Mouse (Mus musculus) hindbrain, embryonic 11.5 days (tissue): ENCODE results near the gene Gm17359. TPM values are rescaled to one million over a fixed set of nuclear protein-coding genes. Genes with fewer than 3 reads are reported as not detected.
A peak's percentile ranks its signal among the peaks of the same experiment; 100 is the strongest.

ENCODE experiments used
- ATAC-seq: fragments of 200-750 bp; cut with Nextera tagmentation; 2 replicates; pipeline ENCODE4 v1.8.0; 2017; ENCODE audit warnings: mild to moderate bottlenecking, moderate TSS enrichment, moderate library complexity; ENCODE audit not compliant: low FRiP score
- DNase-seq: peaks from one replicate; pipeline ENCODE4 v3.0.0-alpha.2; 2015; ENCODE audit warnings: low spot score
- H3K27ac ChIP-seq: fragments of 300-500 bp; sonication (generic); 2 replicates; pipeline ENCODE4 v1.5.1; 2014; ENCODE audit warnings: mild to moderate bottlenecking, low read depth, low read length
- H3K27me3 ChIP-seq: fragments of 300-500 bp; sonication (generic); 2 replicates; pipeline ENCODE4 v1.6.1; 2014; ENCODE audit warnings: mild to moderate bottlenecking, low read length, moderate library complexity, mixed read lengths; ENCODE audit not compliant: control insufficient read depth, insufficient read depth
- H3K36me3 ChIP-seq: fragments of 300-500 bp; sonication (generic); 2 replicates; pipeline ENCODE4 v1.6.1; 2014; ENCODE audit warnings: mild to moderate bottlenecking, low read length, moderate library complexity, mixed read lengths; ENCODE audit not compliant: control insufficient read depth, insufficient read depth
- H3K4me1 ChIP-seq: fragments of 300-500 bp; sonication (generic); replicated peaks from 2 replicates; pipeline ENCODE4 v1.6.1; 2014; ENCODE audit warnings: low read length, mixed read lengths; ENCODE audit not compliant: control insufficient read depth, insufficient read depth
- H3K4me2 ChIP-seq: fragments of 300-500 bp; sonication (generic); replicated peaks from 2 replicates; pipeline ENCODE4 v1.6.1; 2014; ENCODE audit warnings: mild to moderate bottlenecking, low read depth, low read length
- H3K4me3 ChIP-seq: fragments of 300-500 bp; sonication (generic); 2 replicates; pipeline ENCODE4 v1.5.1; 2014; ENCODE audit warnings: low read depth, low read length
- H3K9ac ChIP-seq: fragments of 300-500 bp; sonication (generic); 2 replicates; pipeline ENCODE4 v1.6.1; 2014; ENCODE audit warnings: low read depth, low read length
- H3K9me3 ChIP-seq: fragments of 300-500 bp; sonication (generic); 2 replicates; pipeline ENCODE4 v1.6.1; 2016; ENCODE audit warnings: low read length; ENCODE audit not compliant: control insufficient read depth
- WGBS: fragments of 180-500 bp; shearing (Covaris S2); extraction: QIAGEN DNeasy Blood & Tissue Kit; methylation state at CpG from one replicate; pipeline ENCODE4 v1.1.7; 2014; 5-methylcytosine and 5-hydroxymethylcytosine counted together
- polyA plus RNA-seq: library from polyadenylated mRNA; unstranded; fragments of >200 nt; fragmentation: Nextera tagmentation; extraction: Ambion mirVana; gene quantifications from 2 replicates; pipeline ENCODE4 v1.2.1, GENCODE M21; 2014

Gm17359 gene
- polyA plus RNA-seq = not detected in 2 replicates

DNA sequence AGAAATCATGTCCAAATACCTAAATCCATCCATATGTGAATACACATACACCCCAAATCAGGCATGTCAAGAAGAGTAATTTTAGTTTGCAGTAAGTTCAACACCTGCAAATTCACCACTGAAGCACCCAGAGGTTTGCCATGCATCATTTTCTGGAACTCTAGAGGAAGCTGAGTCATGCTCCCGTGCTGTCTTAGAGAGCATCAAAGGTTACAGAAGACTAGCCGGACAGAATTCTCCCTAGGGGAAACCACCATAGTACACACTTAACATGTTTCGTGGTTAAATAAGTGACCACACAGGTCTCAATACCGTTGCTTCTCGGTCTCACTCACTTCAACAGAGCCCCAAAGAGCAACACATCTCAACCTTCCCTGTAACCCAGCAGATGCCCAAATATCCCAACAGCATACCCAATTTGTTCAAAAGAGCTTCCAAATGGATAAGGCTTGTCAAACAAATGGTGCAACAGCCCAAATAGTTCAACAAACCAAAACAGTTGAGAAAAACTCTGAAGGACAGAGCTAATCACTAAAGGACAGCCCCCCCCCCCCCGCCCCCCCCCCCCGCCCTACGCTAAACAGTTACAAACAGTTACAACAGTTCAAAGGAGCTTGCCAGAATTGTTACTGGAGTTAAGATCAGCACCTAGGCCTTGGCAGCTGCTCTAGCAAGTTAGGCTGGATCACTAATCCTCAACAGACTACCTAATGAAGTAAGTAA, at the start of gene Gm17359:
TSS of gene Gm17359 (plus strand) at position 618 of the 723 bp plus-strand sequence.
- H3K9ac ChIP-seq = no peak within 1 kb of the TSS
- 76% methylated on average over 8 of the region's 8 CpGs for WGBS
- ATAC-seq = no peak
- no peaks in the 10 kb centered on the region for H3K36me3 ChIP-seq
- H3K27me3 ChIP-seq = no peaks in the 10 kb centered on the region
- no peak for DNase-seq
- no peaks in the 10 kb centered on the region for H3K9me3 ChIP-seq
- H3K4me1 ChIP-seq = no peaks in the 10 kb centered on the region
- no peak within 1 kb of the TSS for H3K4me3 ChIP-seq
- H3K4me2 ChIP-seq = no peak within 1 kb of the TSS
- H3K27ac ChIP-seq = no peak within 1 kb of the TSS

DNA sequence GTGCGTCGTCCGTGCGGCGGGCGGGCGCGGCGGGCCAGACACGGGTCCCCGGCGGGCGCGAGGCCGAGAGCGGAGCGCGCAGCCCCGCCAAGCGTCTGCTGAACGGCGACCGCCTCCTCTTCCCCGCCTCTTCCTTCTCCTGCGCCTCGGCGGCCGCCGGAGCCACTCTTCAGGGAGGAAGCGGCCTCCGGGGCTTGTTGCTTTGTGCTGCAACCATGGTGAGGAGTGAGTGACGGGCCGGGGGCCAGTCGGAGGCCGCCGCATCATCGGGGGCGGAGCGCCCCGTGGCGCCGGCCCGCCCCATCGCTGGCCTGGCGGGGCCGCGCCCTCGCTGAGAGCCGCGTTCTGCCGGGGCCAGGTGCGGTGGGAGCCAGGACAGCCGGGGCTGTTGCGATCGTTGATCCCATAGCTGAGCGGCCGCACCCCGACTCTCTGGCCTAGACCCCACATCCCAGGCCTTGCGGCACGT, 49.3 kb upstream of the Gm17359 start:
- WGBS = 0% methylated on average over 34 of the region's 60 CpGs
- peaks cover 2% of the 10 kb centered on the region for H3K4me1 ChIP-seq
- H3K27ac ChIP-seq = peak overlapping the region; percentile 96
- peak overlapping the region; percentile 89 for H3K4me3 ChIP-seq
- H3K9ac ChIP-seq = peak overlapping the region; percentile 90
- H3K9me3 ChIP-seq = no peaks in the 10 kb centered on the region
- H3K36me3 ChIP-seq = no peaks in the 10 kb centered on the region
- ATAC-seq = peak; percentile 99
- H3K4me2 ChIP-seq = peak overlapping the region; percentile 75
- peaks cover 2% of the 10 kb centered on the region; the same call in 1 of the 2 replicates for H3K27me3 ChIP-seq
- peak; percentile 94 for DNase-seq

- H3K36me3 ChIP-seq = no peaks in the 10 kb centered on the region
- peak overlapping the region; percentile 75 for H3K4me2 ChIP-seq
- peaks cover 2% of the 10 kb centered on the region for H3K4me1 ChIP-seq
- WGBS = 19% methylated on average over 17 of the region's 17 CpGs
- peak overlapping the region; percentile 89 for H3K4me3 ChIP-seq
- ATAC-seq (no peak), DNase-seq (no peak)
- no peak overlapping the region for H3K27ac ChIP-seq
- H3K9me3 ChIP-seq = no peaks in the 10 kb centered on the region
- H3K27me3 ChIP-seq = peaks cover 2% of the 10 kb centered on the region; the same call in 1 of the 2 replicates
- peak overlapping the region; percentile 90 for H3K9ac ChIP-seq
Measured at GRCm38 (mm10) chr3:79287699-79288458, 48.6 kb upstream of the Gm17359 start.

- no peak overlapping the region for H3K4me2 ChIP-seq
- H3K36me3 ChIP-seq = no peaks in the 10 kb centered on the region
- peaks cover 2% of the 10 kb centered on the region; the same call in 1 of the 2 replicates for H3K4me1 ChIP-seq
- H3K9me3 ChIP-seq = no peaks in the 10 kb centered on the region
- H3K27me3 ChIP-seq = peaks cover 2% of the 10 kb centered on the region; the same call in 1 of the 2 replicates
- no peak for ATAC-seq
- DNase-seq = no peak
- H3K4me3 ChIP-seq = no peak overlapping the region
- H3K27ac ChIP-seq = no peak overlapping the region
- 74% methylated on average over 3 of the region's 3 CpGs for WGBS
- no peak overlapping the region for H3K9ac ChIP-seq
Measured at GRCm38 (mm10) chr3:79289050-79289449, 47.4 kb upstream of the Gm17359 start.

DNA sequence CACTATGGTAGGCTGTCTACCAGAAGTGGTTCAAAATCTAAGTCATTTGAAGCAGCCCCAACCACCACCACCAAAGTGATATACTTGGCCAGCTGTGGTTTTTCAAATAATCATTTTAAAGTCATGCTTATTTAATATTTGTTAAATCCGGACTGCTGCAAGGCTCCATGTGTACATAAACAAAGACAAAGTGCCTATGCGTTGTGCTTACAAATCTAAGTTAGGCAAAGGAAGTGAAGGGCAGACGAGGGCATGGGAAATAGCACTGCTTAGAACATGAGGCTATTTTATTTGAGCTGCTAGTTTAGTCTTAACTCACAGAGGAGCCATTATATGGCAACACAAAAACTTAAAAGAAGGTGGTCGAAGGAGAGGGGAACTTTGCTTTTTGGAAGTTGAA, 43.4 kb upstream of the Gm17359 start:
- H3K9me3 ChIP-seq = no peaks in the 10 kb centered on the region
- H3K4me3 ChIP-seq = no peak overlapping the region
- no peaks in the 10 kb centered on the region for H3K4me1 ChIP-seq
- H3K9ac ChIP-seq = no peak overlapping the region
- 73% methylated on average over 4 of the region's 4 CpGs for WGBS
- H3K27ac ChIP-seq = no peak overlapping the region
- H3K36me3 ChIP-seq = no peaks in the 10 kb centered on the region
- H3K27me3 ChIP-seq = peaks cover 2% of the 10 kb centered on the region; the same call in 1 of the 2 replicates
- DNase-seq (no peak), ATAC-seq (no peak)
- no peak overlapping the region for H3K4me2 ChIP-seq

GRCm38 (mm10) chr3:79294701-79295100, 41.8 kb upstream of the Gm17359 start:
- Histone ChIP-seq H3K4me2 (no peak overlapping the region), H3K4me1 (no peaks in the 10 kb centered on the region), H3K9me3 (no peaks in the 10 kb centered on the region), H3K27me3 (no peaks in the 10 kb centered on the region), H3K9ac (no peak overlapping the region), H3K36me3 (no peaks in the 10 kb centered on the region), H3K27ac (no peak overlapping the region), H3K4me3 (no peak overlapping the region)
- WGBS = 84% methylated on average over 3 of the region's 3 CpGs
- no peak for ATAC-seq
- DNase-seq = no peak

DNA sequence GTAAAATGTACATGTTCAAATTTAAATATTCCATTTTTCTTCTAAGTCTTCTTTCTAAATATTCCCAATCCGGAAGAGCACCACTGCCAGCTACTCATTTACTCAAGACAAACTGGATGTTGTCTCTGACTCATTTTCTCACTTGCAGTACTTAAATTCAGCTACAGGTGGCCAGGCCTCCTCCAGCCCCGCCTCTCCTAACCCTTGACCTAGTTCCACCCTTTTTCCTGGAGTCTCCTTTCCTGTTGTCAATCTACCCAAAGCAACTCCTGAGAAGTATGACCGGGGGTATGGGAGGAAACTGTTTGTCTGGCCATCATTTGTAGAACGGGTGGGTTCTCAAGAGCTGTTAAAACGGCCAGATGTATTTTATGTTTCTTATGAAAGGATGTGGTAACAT, 40.4 kb upstream of the Gm17359 start:
- H3K27me3 ChIP-seq = no peaks in the 10 kb centered on the region
- no peak overlapping the region for H3K4me3 ChIP-seq
- ATAC-seq (no peak), DNase-seq (no peak)
- H3K9me3 ChIP-seq = no peaks in the 10 kb centered on the region
- no peak overlapping the region for H3K27ac ChIP-seq
- H3K9ac ChIP-seq = no peak overlapping the region
- H3K4me2 ChIP-seq = no peak overlapping the region
- no peaks in the 10 kb centered on the region for H3K4me1 ChIP-seq
- no peaks in the 10 kb centered on the region for H3K36me3 ChIP-seq
- WGBS = 70% methylated on average over 5 of the region's 5 CpGs

- H3K27me3 ChIP-seq = no peaks in the 10 kb centered on the region
- no peak overlapping the region for H3K4me2 ChIP-seq
- no peak overlapping the region for H3K4me3 ChIP-seq
- DNase-seq (no peak), ATAC-seq (no peak)
- 92% methylated on average over 3 of the region's 3 CpGs for WGBS
- H3K9ac ChIP-seq = no peak overlapping the region
- H3K36me3 ChIP-seq = no peaks in the 10 kb centered on the region
- H3K27ac ChIP-seq = no peak overlapping the region
- no peaks in the 10 kb centered on the region for H3K4me1 ChIP-seq
- no peaks in the 10 kb centered on the region for H3K9me3 ChIP-seq
Measured at GRCm38 (mm10) chr3:79296586-79296985, 39.9 kb upstream of the Gm17359 start.
